Mouse (Mus musculus): ENCODE data around the gene Naa60. TPM values are rescaled to one million over a fixed set of nuclear protein-coding genes. Genes with fewer than 3 reads are reported as not detected.

Naa60 gene
- polyA plus RNA-seq (2015; fragmentation: Nextera tagmentation; extraction: Ambion mirVana) = 34.0 and 35.2 TPM in 2 replicates

GRCm38 (mm10) chr16:3872216-3873047, at the start of gene Naa60:
Gene Naa60, plus strand, starts transcription at chr16:3872375.
- Histone ChIP-seq H3K36me3 (peaks cover 36% of the 10 kb centered on the region), H3K9me3 (no peaks in the 10 kb centered on the region), H3K27ac (replicated peaks) (peak within 1 kb of the TSS; percentile 64), H3K4me1 (peaks cover 22% of the 10 kb centered on the region), H3K9ac (peak within 1 kb of the TSS; percentile 89), H3K27me3 (replicated peaks) (no peaks in the 10 kb centered on the region), H3K4me3 (peak within 1 kb of the TSS; percentile 68), H3K4me2 (peak within 1 kb of the TSS; percentile 94)
- 5% methylated on average over 47 of the region's 47 CpGs for WGBS
- peak; percentile 96 for ATAC-seq (ENCODE audit: extremely low read depth, insufficient number of reproducible peaks, low FRiP score, low TSS enrichment)

DNA sequence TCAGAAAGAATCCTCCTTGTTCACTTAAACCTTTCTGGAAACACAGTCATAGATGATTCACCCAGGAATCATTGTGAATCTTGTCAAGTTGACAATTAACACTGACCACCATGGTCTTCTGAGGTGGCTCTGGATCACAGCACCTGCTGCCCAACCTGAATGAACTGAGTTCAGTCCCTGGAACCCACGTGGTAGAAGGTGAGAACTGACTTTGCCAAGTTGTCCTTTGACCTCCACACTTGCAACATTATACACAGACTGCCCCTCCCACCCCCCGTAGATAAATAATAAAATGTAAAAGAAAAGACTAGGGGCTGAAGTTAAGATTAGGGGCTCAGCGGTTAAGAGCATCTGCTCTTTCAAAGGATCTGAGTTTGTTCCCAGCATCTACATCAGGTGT, 44.2 kb upstream of the Naa60 start:
- ATAC-seq (ENCODE audit: extremely low read depth, insufficient number of reproducible peaks, low FRiP score, low TSS enrichment) = no peak
- Histone ChIP-seq H3K4me3 (no peak overlapping the region), H3K27me3 (replicated peaks) (no peaks in the 10 kb centered on the region), H3K36me3 (no peaks in the 10 kb centered on the region), H3K4me1 (no peaks in the 10 kb centered on the region), H3K4me2 (no peak overlapping the region), H3K9ac (no peak overlapping the region), H3K9me3 (no peaks in the 10 kb centered on the region), H3K27ac (replicated peaks) (no peak overlapping the region)
- WGBS = 53% methylated on average over 3 of the region's 3 CpGs

DNA sequence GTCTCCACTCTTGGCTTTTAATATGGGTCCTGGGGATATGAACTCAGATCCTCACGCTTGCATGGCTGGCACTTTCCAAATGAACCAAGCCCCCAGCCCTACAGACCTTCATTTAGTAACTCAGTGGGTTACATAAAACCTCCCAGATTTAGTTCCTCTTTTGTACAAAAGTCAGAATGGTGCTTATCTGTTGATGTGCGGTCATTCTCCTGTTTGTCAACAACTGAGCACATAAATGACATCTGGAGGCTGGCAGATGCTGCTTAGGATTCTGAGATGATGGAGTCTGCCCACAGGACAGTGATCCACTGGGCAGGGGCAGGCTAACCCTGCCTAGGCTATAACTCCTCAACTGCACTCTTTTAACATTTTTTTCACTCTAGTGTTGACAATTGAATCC, 42.4 kb upstream of the Naa60 start:
- WGBS = 55% methylated on average over 2 of the region's 2 CpGs
- no peak for ATAC-seq (ENCODE audit: extremely low read depth, insufficient number of reproducible peaks, low FRiP score, low TSS enrichment)

GRCm38 (mm10) chr16:3830588-3831109, 41.5 kb upstream of the Naa60 start, which contains the start of gene Olfr15:
Gene Olfr15, plus strand, starts transcription at chr16:3830878.
- H3K4me3 ChIP-seq = no peak within 1 kb of the TSS
- H3K27me3 ChIP-seq (replicated peaks) = no peaks in the 10 kb centered on the region
- H3K4me1 ChIP-seq = no peaks in the 10 kb centered on the region
- H3K36me3 ChIP-seq = no peaks in the 10 kb centered on the region
- no peak within 1 kb of the TSS for H3K4me2 ChIP-seq
- no peak within 1 kb of the TSS for H3K27ac ChIP-seq (replicated peaks)
- H3K9me3 ChIP-seq = no peaks in the 10 kb centered on the region
- no peak within 1 kb of the TSS for H3K9ac ChIP-seq
- no peak for ATAC-seq (ENCODE audit: extremely low read depth, insufficient number of reproducible peaks, low FRiP score, low TSS enrichment)

More for the DNA sequence above, 42.4 kb upstream of the Naa60 start:
- Histone ChIP-seq H3K27me3 (replicated peaks) (no peaks in the 10 kb centered on the region), H3K27ac (replicated peaks) (no peak overlapping the region), H3K4me2 (no peak overlapping the region), H3K4me1 (no peaks in the 10 kb centered on the region), H3K9ac (no peak overlapping the region), H3K36me3 (no peaks in the 10 kb centered on the region), H3K4me3 (no peak overlapping the region), H3K9me3 (no peaks in the 10 kb centered on the region)

DNA sequence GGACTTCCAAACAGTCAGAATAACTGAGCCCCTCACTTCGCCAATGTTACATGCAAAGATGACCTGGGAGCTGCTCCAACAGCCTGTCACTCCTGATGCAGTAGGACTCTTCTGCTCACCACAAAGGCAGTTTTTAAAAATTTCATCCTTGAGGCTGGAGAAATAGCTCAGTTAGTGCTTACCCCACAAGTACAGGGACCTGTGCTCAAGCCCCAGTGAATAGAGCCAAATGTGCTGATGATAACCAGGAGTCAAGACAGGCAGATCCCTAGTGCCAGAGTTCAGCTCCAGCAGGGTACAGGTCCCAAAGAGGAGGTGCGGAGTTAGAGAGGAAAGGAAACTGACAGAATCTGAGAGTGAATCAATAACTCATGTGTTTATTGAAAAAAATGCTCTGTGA, 36.7 kb upstream of the Naa60 start:
- Histone ChIP-seq H3K27me3 (replicated peaks) (peaks cover 7% of the 10 kb centered on the region; the same call in 1 of the 2 replicates), H3K9me3 (no peaks in the 10 kb centered on the region), H3K36me3 (no peaks in the 10 kb centered on the region), H3K4me1 (no peaks in the 10 kb centered on the region), H3K4me2 (no peak overlapping the region), H3K9ac (no peak overlapping the region), H3K4me3 (no peak overlapping the region), H3K27ac (replicated peaks) (no peak overlapping the region)
- ATAC-seq (ENCODE audit: extremely low read depth, insufficient number of reproducible peaks, low FRiP score, low TSS enrichment) = no peak
- 62% methylated on average over 2 of the region's 2 CpGs for WGBS

DNA sequence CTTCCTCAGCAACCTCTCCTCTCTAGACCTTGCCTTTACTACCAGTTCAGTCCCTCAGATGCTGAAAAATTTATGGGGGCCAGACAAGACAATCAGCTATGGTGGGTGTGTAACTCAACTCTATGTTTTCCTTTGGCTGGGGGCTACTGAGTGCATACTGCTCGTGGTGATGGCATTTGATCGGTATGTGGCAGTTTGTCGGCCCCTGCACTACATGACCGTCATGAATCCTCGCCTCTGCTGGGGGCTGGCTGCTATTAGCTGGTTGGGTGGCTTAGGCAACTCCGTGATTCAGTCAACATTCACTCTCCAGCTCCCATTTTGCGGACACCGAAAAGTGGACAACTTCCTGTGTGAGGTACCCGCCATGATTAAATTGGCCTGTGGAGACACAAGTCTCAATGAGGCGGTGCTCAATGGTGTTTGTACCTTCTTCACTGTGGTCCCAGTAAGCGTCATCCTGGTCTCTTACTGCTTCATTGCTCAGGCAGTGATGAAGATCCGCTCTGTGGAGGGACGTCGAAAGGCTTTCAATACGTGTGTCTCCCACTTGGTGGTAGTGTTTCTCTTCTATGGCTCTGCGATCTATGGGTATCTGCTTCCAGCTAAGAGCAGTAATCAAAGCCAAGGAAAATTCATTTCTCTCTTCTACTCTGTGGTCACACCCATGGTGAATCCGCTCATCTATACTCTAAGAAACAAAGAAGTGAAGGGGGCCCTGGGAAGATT, 32.9 kb upstream of the Naa60 start:
- no peak overlapping the region for H3K9ac ChIP-seq
- H3K27me3 ChIP-seq (replicated peaks) = peaks cover 7% of the 10 kb centered on the region; the same call in 1 of the 2 replicates
- no peak for ATAC-seq (ENCODE audit: extremely low read depth, insufficient number of reproducible peaks, low FRiP score, low TSS enrichment)
- no peaks in the 10 kb centered on the region for H3K4me1 ChIP-seq
- no peaks in the 10 kb centered on the region for H3K36me3 ChIP-seq
- no peak overlapping the region for H3K4me2 ChIP-seq
- no peaks in the 10 kb centered on the region for H3K9me3 ChIP-seq
- H3K4me3 ChIP-seq = no peak overlapping the region
- no peak overlapping the region for H3K27ac ChIP-seq (replicated peaks)
- WGBS = 44% methylated on average over 17 of the region's 17 CpGs

DNA sequence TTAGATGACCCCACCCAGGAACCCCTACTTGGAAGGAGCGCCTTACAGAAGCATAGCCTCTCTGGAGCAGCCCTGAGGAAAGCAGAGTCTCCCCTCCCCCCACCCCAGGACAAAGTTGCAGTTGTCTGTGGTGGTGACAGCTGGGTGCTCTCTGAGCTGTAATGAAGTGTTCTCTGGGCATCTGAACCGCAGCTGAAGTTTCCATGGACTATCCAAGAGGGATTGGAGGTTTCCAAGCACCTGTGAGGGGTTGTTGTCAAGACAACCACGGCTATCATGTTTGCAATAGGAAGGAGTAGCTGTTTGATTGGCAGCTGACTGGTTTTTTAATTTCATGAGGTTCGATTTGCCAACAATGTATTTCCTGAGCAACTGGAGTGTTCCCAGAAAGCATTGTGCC, 29.2 kb upstream of the Naa60 start:
- H3K27ac ChIP-seq (replicated peaks) = no peak overlapping the region
- peaks cover 7% of the 10 kb centered on the region; the same call in 1 of the 2 replicates for H3K27me3 ChIP-seq (replicated peaks)
- no peak overlapping the region for H3K4me3 ChIP-seq
- H3K4me1 ChIP-seq = peaks cover 9% of the 10 kb centered on the region
- WGBS = 35% methylated on average over 4 of the region's 4 CpGs
- H3K9ac ChIP-seq = no peak overlapping the region
- no peaks in the 10 kb centered on the region for H3K36me3 ChIP-seq
- H3K4me2 ChIP-seq = no peak overlapping the region
- no peak for ATAC-seq (ENCODE audit: extremely low read depth, insufficient number of reproducible peaks, low FRiP score, low TSS enrichment)
- no peaks in the 10 kb centered on the region for H3K9me3 ChIP-seq

DNA sequence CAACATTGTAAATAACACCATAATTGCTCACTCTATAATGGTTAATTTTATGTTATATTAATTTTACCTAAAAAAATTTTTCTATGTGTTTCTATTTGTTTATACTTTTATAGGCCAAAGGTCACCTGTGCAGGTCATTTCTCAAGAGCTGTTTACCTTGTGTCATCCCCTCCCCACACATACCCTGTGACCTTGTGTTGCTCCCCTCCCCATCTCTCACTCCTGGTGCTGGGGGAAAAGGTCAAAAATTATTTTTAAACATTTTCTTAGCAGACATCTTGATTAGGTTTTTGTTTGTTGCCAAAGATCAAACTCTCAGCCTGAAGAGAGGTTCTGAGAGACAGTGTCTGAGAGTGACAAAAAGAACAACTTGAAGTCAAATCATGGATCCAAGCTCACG, 28.4 kb upstream of the Naa60 start:
- H3K4me1 ChIP-seq = peaks cover 11% of the 10 kb centered on the region
- H3K9ac ChIP-seq = no peak overlapping the region
- H3K9me3 ChIP-seq = no peaks in the 10 kb centered on the region
- no peak overlapping the region for H3K4me3 ChIP-seq
- H3K36me3 ChIP-seq = no peaks in the 10 kb centered on the region
- H3K4me2 ChIP-seq = no peak overlapping the region
- no peak for ATAC-seq (ENCODE audit: extremely low read depth, insufficient number of reproducible peaks, low FRiP score, low TSS enrichment)
- 55% methylated on average over 1 of the region's 1 CpGs for WGBS
- H3K27me3 ChIP-seq (replicated peaks) = peaks cover 6% of the 10 kb centered on the region; the same call in 1 of the 2 replicates
- no peak overlapping the region for H3K27ac ChIP-seq (replicated peaks)

DNA sequence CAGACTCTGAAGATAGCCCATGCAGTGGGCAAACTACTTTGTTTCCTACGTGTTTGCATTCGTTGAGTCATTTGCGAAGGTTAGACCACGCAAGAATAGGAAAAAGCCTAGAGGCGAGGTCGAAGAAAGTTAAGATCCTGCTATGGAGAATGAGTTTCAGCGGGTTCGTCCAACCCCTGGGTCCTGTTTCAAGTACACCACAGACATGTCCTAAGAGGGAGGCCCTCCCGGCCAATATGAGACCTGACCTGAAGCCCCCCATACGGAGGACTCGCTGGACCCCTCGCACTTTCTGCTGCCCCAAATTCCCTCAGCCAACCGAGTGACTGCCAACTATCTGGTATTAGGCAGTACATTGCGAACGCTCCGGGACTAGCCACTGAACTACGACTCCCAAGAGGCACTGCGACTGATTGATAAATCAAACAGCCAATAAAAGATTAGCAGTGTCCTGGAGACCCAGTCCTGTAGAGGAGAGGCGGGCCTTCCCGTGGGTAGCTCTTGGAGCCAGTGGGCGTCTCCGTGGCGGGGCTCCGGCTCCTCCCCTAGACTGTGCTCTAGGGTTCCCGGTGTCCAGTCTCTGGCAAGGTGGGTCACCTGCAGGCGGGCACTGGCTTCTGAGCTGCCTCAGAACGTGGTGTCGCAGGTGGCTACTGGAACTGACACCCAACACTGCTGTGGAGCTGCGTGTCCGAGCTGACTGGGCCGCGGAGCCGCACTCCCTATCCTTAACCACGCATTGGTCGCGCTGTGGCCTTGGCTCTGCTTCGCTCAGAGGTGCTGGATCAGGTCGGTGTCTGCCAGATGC, 25.3 kb upstream of the Naa60 start, which contains the start of gene Zfp174:
Gene Zfp174 (plus strand): TSS at position 558 of the 808 bp plus-strand sequence.
- peak; percentile 100 for ATAC-seq (ENCODE audit: extremely low read depth, insufficient number of reproducible peaks, low FRiP score, low TSS enrichment)
- H3K9me3 ChIP-seq = no peaks in the 10 kb centered on the region
- peak within 1 kb of the TSS; percentile 68 for H3K4me3 ChIP-seq
- peak within 1 kb of the TSS; percentile 82 for H3K9ac ChIP-seq
- no peak within 1 kb of the TSS for H3K27ac ChIP-seq (replicated peaks)
- no peaks in the 10 kb centered on the region for H3K36me3 ChIP-seq
- peak within 1 kb of the TSS; percentile 79 for H3K4me2 ChIP-seq
- peaks cover 11% of the 10 kb centered on the region for H3K4me1 ChIP-seq
- H3K27me3 ChIP-seq (replicated peaks) = no peaks in the 10 kb centered on the region
- 3% methylated on average over 38 of the region's 38 CpGs for WGBS

DNA sequence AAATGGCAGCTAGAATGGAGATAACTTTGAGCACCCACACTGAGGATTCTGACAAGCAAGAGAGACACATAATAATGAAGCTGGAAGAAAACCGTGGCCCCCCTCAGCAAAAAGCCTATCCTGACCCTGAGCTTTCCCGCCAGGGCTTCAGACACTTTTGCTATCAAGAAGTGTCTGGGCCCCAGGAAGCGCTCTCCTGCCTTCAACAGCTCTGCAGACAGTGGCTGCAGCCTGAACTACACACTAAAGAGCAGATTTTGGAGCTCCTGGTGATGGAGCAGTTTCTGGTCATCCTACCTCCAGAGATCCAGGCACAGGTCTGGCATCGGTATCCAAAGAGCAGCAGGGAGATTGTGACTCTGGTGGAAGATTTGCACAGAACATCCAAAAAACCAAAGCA, 24.3 kb upstream of the Naa60 start:
- peak overlapping the region; percentile 82 for H3K9ac ChIP-seq

DNA sequence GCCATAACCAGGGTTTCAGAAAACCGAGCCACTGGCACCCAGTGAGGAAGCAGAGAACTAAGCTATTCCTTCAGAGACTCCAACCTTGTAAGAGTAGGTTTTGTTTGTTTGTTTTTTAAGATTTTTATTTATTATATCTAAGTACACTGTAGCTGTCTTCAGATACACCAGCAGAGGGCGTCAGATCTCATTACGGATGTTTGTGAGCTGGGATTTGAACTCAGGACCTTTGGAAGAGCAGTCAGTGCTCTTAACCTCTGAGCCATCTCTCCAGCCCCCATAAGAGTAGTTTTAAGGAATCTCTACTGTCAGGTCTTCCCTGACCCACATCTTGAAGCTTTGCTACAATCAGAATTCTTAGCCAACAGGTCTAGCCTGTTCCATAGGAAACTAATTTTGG, 23.8 kb upstream of the Naa60 start:
- no peak overlapping the region for H3K27ac ChIP-seq (replicated peaks)
- no peak overlapping the region for H3K9ac ChIP-seq
- H3K4me3 ChIP-seq = no peak overlapping the region
- WGBS = 70% methylated on average over 3 of the region's 3 CpGs
- no peaks in the 10 kb centered on the region for H3K27me3 ChIP-seq (replicated peaks)
- H3K4me2 ChIP-seq = no peak overlapping the region
- H3K9me3 ChIP-seq = no peaks in the 10 kb centered on the region
- peaks cover 11% of the 10 kb centered on the region for H3K4me1 ChIP-seq
- no peak for ATAC-seq (ENCODE audit: extremely low read depth, insufficient number of reproducible peaks, low FRiP score, low TSS enrichment)
- H3K36me3 ChIP-seq = no peaks in the 10 kb centered on the region

More for the DNA sequence above, 24.3 kb upstream of the Naa60 start:
- Histone ChIP-seq H3K4me3 (peak overlapping the region; percentile 68), H3K27me3 (replicated peaks) (no peaks in the 10 kb centered on the region), H3K4me2 (peak overlapping the region; percentile 79), H3K4me1 (peaks cover 11% of the 10 kb centered on the region), H3K36me3 (no peaks in the 10 kb centered on the region), H3K9me3 (no peaks in the 10 kb centered on the region), H3K27ac (replicated peaks) (no peak overlapping the region)
- WGBS = 44% methylated on average over 4 of the region's 4 CpGs
- ATAC-seq (ENCODE audit: extremely low read depth, insufficient number of reproducible peaks, low FRiP score, low TSS enrichment) = no peak

All from heart, embryonic 13.5 days (tissue).